Mouse (Mus musculus): Measurements from ENCODE around the gene Sco2.

The Sco2 gene

GRCm38 (mm10) chr15:89323656-89324055 is 50.0 kb downstream of the Sco2 start:
- no peak for DNase-seq (ENCODE audit: low read depth, low spot score)

- no peak for DNase-seq (ENCODE audit: low read depth, low spot score)
Measured at GRCm38 (mm10) chr15:89322670-89323522, 50.8 kb downstream of the Sco2 start, which contains the start of gene Adm2. Adm2 (plus strand) TSS chr15:89322720.

All from telencephalon, adult 2 months (tissue).